Mouse (Mus musculus): Measurements from ENCODE around the gene Arl8a. TPM values are rescaled to one million over a fixed set of nuclear protein-coding genes. Genes with fewer than 3 reads are reported as not detected.
"Not testable (repeated sequence)": the region's sequence is repeated elsewhere in the genome, so short reads cannot be mapped to it uniquely, and the experiment has no call there.

Gene Arl8a
- 7.8 and 9.9 TPM in 2 replicates for polyA plus RNA-seq (2015; fragmentation: Nextera tagmentation; extraction: Ambion mirVana)

- H3K27me3 ChIP-seq (ENCODE audit: control insufficient read depth, insufficient read depth, low read depth, low read length), result no peaks in the 10 kb centered on the region
- H3K9me3 ChIP-seq (replicated peaks; ENCODE audit: control insufficient read depth, low read length), result no peaks in the 10 kb centered on the region
- H3K4me1 ChIP-seq (ENCODE audit: control insufficient read depth, low read depth, low read length), result peaks cover 15% of the 10 kb centered on the region
- peak within 1 kb of the TSS; percentile 75 for H3K27ac ChIP-seq (ENCODE audit: low read length)
- H3K4me3 ChIP-seq (ENCODE audit: low read depth, low read length), result peak within 1 kb of the TSS; percentile 80
- H3K4me2 ChIP-seq (ENCODE audit: low read depth, low read length), result peak within 1 kb of the TSS; percentile 100
- WGBS (ENCODE audit: insufficient replicate concordance), result 1% methylated on average over 74 of the region's 78 CpGs
- peak within 1 kb of the TSS; percentile 86 for H3K9ac ChIP-seq (ENCODE audit: low read depth, low read length)
- no peaks in the 10 kb centered on the region for H3K36me3 ChIP-seq (ENCODE audit: control insufficient read depth, insufficient read depth)
- peak; percentile 93 for ATAC-seq (ENCODE audit: low read depth)
Measured at GRCm38 (mm10) chr1:135146077-135146945, at the start of gene Arl8a. TSS of gene Arl8a (plus strand) at chr1:135146824.

GRCm38 (mm10) chr1:135097441-135097840 lies 49.2 kb upstream of the Arl8a start:
- Histone ChIP-seq H3K4me2 (ENCODE audit: low read depth, low read length) (no peak overlapping the region), H3K4me3 (ENCODE audit: low read depth, low read length) (no peak overlapping the region), H3K36me3 (ENCODE audit: control insufficient read depth, insufficient read depth) (no peaks in the 10 kb centered on the region), H3K4me1 (ENCODE audit: control insufficient read depth, low read depth, low read length) (peaks cover 3% of the 10 kb centered on the region; the same call in 1 of the 2 replicates), H3K9me3 (replicated peaks; ENCODE audit: control insufficient read depth, low read length) (no peaks in the 10 kb centered on the region), H3K9ac (ENCODE audit: low read depth, low read length) (no peak overlapping the region), H3K27ac (ENCODE audit: low read length) (no peak overlapping the region), H3K27me3 (ENCODE audit: control insufficient read depth, insufficient read depth, low read depth, low read length) (peaks cover 12% of the 10 kb centered on the region)
- no peak for ATAC-seq (ENCODE audit: low read depth)
- WGBS (ENCODE audit: insufficient replicate concordance), result 71% methylated on average over 6 of the region's 6 CpGs

GRCm38 (mm10) chr1:135098441-135098840 lies 48.2 kb upstream of the Arl8a start:
- no peak for ATAC-seq (ENCODE audit: low read depth)
- H3K4me2 ChIP-seq (ENCODE audit: low read depth, low read length), result no peak overlapping the region
- no peaks in the 10 kb centered on the region for H3K36me3 ChIP-seq (ENCODE audit: control insufficient read depth, insufficient read depth)
- no peak overlapping the region for H3K9ac ChIP-seq (ENCODE audit: low read depth, low read length)
- peaks cover 19% of the 10 kb centered on the region for H3K27me3 ChIP-seq (ENCODE audit: control insufficient read depth, insufficient read depth, low read depth, low read length)
- H3K4me1 ChIP-seq (ENCODE audit: control insufficient read depth, low read depth, low read length), result peaks cover 3% of the 10 kb centered on the region; the same call in 1 of the 2 replicates
- H3K4me3 ChIP-seq (ENCODE audit: low read depth, low read length), result no peak overlapping the region
- no peak overlapping the region for H3K27ac ChIP-seq (ENCODE audit: low read length)
- H3K9me3 ChIP-seq (replicated peaks; ENCODE audit: control insufficient read depth, low read length), result no peaks in the 10 kb centered on the region
- 68% methylated on average over 7 of the region's 7 CpGs for WGBS (ENCODE audit: insufficient replicate concordance)

DNA sequence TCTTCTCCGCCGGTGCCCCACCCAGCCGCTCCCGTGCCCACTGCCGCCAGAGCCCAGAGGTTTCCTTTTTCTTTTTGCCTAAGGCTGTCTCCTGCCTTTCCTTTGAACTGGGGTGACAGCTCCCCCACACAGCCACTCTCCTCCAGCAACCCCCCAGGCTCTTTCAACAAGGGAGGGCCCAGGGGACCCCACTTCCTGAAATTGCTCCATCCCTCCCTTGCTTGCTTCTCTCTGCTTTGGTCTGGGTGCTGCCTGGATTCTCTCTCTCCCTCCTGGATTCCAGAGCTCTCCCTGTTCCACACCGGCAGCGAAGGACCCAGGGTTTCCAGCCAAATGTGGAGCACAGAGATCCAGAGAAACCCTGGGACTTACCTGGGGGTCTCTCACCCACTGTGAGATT lies 46.2 kb upstream of the Arl8a start:
- Histone ChIP-seq H3K36me3 (ENCODE audit: control insufficient read depth, insufficient read depth) (no peaks in the 10 kb centered on the region), H3K9me3 (replicated peaks; ENCODE audit: control insufficient read depth, low read length) (no peaks in the 10 kb centered on the region), H3K4me1 (ENCODE audit: control insufficient read depth, low read depth, low read length) (no peaks in the 10 kb centered on the region; the same call in 1 of the 2 replicates), H3K27ac (ENCODE audit: low read length) (no peak overlapping the region), H3K4me2 (ENCODE audit: low read depth, low read length) (no peak overlapping the region), H3K27me3 (ENCODE audit: control insufficient read depth, insufficient read depth, low read depth, low read length) (peaks cover 39% of the 10 kb centered on the region), H3K4me3 (ENCODE audit: low read depth, low read length) (no peak overlapping the region), H3K9ac (ENCODE audit: low read depth, low read length) (no peak overlapping the region)
- no peak for ATAC-seq (ENCODE audit: low read depth)
- 39% methylated on average over 7 of the region's 7 CpGs for WGBS (ENCODE audit: insufficient replicate concordance)

DNA sequence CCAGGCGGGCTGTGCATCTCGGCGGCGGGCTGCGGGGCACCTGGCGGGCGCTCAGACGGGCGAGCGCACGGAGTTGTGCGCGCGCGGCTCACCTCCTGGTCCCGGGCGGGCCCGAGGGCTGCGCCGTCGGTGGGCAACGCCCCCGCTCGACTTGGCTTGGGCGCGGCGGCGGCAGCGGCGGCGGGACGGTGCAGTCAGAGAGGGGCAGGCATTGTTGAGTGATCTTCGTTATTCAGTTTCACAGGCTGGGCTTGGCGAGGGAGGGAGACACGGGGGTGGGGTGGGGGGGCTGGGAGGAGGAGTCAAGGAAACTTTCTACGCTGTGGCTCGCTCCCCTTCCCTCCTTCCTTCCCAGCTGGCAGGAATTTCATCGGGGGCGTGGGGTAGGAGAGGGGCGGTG lies 41.5 kb upstream of the Arl8a start, which contains the start of gene Lgr6:
Gene Lgr6 (minus strand): TSS at position 153 of the 400 bp plus-strand sequence.
- H3K4me1 ChIP-seq (ENCODE audit: control insufficient read depth, low read depth, low read length), result no peaks in the 10 kb centered on the region; the same call in 1 of the 2 replicates
- under 1% methylated on average over 39 of the region's 40 CpGs for WGBS (ENCODE audit: insufficient replicate concordance)
- no peaks in the 10 kb centered on the region for H3K9me3 ChIP-seq (replicated peaks; ENCODE audit: control insufficient read depth, low read length)
- peaks cover 48% of the 10 kb centered on the region for H3K27me3 ChIP-seq (ENCODE audit: control insufficient read depth, insufficient read depth, low read depth, low read length)
- no peak within 1 kb of the TSS for H3K27ac ChIP-seq (ENCODE audit: low read length)
- no peaks in the 10 kb centered on the region for H3K36me3 ChIP-seq (ENCODE audit: control insufficient read depth, insufficient read depth)
- no peak within 1 kb of the TSS for H3K9ac ChIP-seq (ENCODE audit: low read depth, low read length)
- no peak for ATAC-seq (ENCODE audit: low read depth)
- H3K4me2 ChIP-seq (ENCODE audit: low read depth, low read length), result peak within 1 kb of the TSS; percentile 32
- peak within 1 kb of the TSS; percentile 22; the same call in 1 of the 2 replicates for H3K4me3 ChIP-seq (ENCODE audit: low read depth, low read length)

DNA sequence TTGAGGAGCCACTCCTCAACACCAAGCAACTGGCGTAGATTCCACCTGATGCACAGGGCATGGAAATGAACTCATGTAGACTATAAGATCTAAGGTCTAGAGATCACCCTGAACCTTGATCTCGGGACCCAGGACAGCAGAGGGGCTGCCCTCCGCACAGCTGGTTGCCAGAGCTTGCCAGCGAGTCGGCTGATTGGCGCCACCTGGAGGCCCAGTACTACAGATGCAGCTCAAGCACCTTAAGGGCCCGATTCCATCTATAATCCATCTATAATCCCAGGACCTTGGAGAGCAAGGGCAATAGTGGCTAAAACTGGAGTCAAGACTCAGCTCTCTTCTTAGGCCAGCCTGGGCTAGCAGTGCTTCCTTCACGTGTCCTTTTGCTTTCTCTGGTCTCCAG lies 40.7 kb upstream of the Arl8a start:
- Histone ChIP-seq H3K36me3 (ENCODE audit: control insufficient read depth, insufficient read depth) (no peaks in the 10 kb centered on the region), H3K27ac (ENCODE audit: low read length) (no peak overlapping the region), H3K4me3 (ENCODE audit: low read depth, low read length) (no peak overlapping the region), H3K27me3 (ENCODE audit: control insufficient read depth, insufficient read depth, low read depth, low read length) (peaks cover 45% of the 10 kb centered on the region), H3K4me2 (ENCODE audit: low read depth, low read length) (no peak overlapping the region), H3K4me1 (ENCODE audit: control insufficient read depth, low read depth, low read length) (no peaks in the 10 kb centered on the region; the same call in 1 of the 2 replicates), H3K9ac (ENCODE audit: low read depth, low read length) (no peak overlapping the region), H3K9me3 (replicated peaks; ENCODE audit: control insufficient read depth, low read length) (no peaks in the 10 kb centered on the region)
- ATAC-seq (ENCODE audit: low read depth), result no peak
- 5% methylated on average over 8 of the region's 8 CpGs for WGBS (ENCODE audit: insufficient replicate concordance)

DNA sequence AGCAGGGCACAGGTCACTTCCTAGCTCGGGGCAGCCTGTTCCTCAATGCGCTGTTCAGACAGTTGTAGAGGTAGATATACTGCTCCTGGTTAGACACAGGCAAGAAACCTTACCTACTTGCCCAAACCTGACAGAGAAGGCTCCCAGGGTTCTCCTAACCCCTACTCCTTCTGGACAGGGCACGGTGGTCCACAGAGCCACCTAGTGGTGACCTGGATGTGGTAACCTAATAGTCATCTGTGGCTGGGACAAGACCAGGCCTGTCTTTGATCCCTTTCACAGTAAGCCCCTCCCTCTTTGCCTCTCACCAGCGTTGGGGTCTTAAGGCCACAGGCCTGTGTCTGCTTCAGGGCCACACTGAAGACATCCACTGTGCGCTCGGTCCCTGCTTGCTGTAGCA lies 38.0 kb upstream of the Arl8a start:
- H3K4me2 ChIP-seq (ENCODE audit: low read depth, low read length), result no peak overlapping the region
- 39% methylated on average over 6 of the region's 6 CpGs for WGBS (ENCODE audit: insufficient replicate concordance)
- no peak overlapping the region for H3K27ac ChIP-seq (ENCODE audit: low read length)
- H3K9ac ChIP-seq (ENCODE audit: low read depth, low read length), result no peak overlapping the region
- H3K4me1 ChIP-seq (ENCODE audit: control insufficient read depth, low read depth, low read length), result peaks cover 2% of the 10 kb centered on the region
- no peak overlapping the region for H3K4me3 ChIP-seq (ENCODE audit: low read depth, low read length)
- no peak for ATAC-seq (ENCODE audit: low read depth)
- H3K9me3 ChIP-seq (replicated peaks; ENCODE audit: control insufficient read depth, low read length), result no peaks in the 10 kb centered on the region
- peaks cover 27% of the 10 kb centered on the region for H3K27me3 ChIP-seq (ENCODE audit: control insufficient read depth, insufficient read depth, low read depth, low read length)
- no peaks in the 10 kb centered on the region for H3K36me3 ChIP-seq (ENCODE audit: control insufficient read depth, insufficient read depth)

DNA sequence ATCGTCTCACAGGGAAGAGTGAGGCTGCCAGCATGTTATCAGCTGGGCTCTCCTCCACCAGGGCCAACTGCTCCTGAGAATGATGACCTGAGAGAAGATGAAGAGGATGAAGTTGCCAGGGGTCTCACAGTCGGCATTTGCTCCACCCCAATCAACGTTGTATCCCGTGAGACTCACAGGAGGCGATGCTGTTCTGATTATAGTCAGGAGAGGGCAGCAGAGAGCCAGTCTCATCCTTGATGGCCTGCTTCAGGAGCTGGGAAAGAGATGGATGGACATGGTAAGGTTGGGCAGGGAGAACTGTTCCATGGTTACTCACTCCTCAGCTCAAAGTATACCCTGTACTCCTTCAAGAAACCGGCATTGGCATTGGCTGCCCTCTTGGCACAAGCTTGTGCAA lies 36.5 kb upstream of the Arl8a start:
- Histone ChIP-seq H3K4me2 (ENCODE audit: low read depth, low read length) (no peak overlapping the region), H3K9me3 (replicated peaks; ENCODE audit: control insufficient read depth, low read length) (no peaks in the 10 kb centered on the region), H3K4me3 (ENCODE audit: low read depth, low read length) (no peak overlapping the region), H3K4me1 (ENCODE audit: control insufficient read depth, low read depth, low read length) (peaks cover 2% of the 10 kb centered on the region), H3K36me3 (ENCODE audit: control insufficient read depth, insufficient read depth) (no peaks in the 10 kb centered on the region), H3K9ac (ENCODE audit: low read depth, low read length) (no peak overlapping the region), H3K27ac (ENCODE audit: low read length) (no peak overlapping the region), H3K27me3 (ENCODE audit: control insufficient read depth, insufficient read depth, low read depth, low read length) (peaks cover 12% of the 10 kb centered on the region)
- WGBS (ENCODE audit: insufficient replicate concordance), result 14% methylated on average over 6 of the region's 6 CpGs
- ATAC-seq (ENCODE audit: low read depth), result no peak

GRCm38 (mm10) chr1:135111271-135111670 lies 35.4 kb upstream of the Arl8a start:
- WGBS (ENCODE audit: insufficient replicate concordance), result 35% methylated on average over 4 of the region's 5 CpGs

More at GRCm38 (mm10) chr1:135111271-135111670, 35.4 kb upstream of the Arl8a start:
- not testable (repeated sequence) for H3K36me3 ChIP-seq (ENCODE audit: control insufficient read depth, insufficient read depth); H3K4me1 ChIP-seq (ENCODE audit: control insufficient read depth, low read depth, low read length); H3K4me2 ChIP-seq (ENCODE audit: low read depth, low read length); ATAC-seq (ENCODE audit: low read depth); H3K27me3 ChIP-seq (ENCODE audit: control insufficient read depth, insufficient read depth, low read depth, low read length); H3K9ac ChIP-seq (ENCODE audit: low read depth, low read length); H3K9me3 ChIP-seq (replicated peaks; ENCODE audit: control insufficient read depth, low read length); H3K27ac ChIP-seq (ENCODE audit: low read length); H3K4me3 ChIP-seq (ENCODE audit: low read depth, low read length)
